Mouse (Mus musculus): ENCODE measurements around the gene Twist1. TPM values are rescaled to one million over a fixed set of nuclear protein-coding genes. Genes with fewer than 3 reads are reported as not detected.

Gene Twist1
- total and polyA plus RNA-seq, 3 experiments = not detected

DNA sequence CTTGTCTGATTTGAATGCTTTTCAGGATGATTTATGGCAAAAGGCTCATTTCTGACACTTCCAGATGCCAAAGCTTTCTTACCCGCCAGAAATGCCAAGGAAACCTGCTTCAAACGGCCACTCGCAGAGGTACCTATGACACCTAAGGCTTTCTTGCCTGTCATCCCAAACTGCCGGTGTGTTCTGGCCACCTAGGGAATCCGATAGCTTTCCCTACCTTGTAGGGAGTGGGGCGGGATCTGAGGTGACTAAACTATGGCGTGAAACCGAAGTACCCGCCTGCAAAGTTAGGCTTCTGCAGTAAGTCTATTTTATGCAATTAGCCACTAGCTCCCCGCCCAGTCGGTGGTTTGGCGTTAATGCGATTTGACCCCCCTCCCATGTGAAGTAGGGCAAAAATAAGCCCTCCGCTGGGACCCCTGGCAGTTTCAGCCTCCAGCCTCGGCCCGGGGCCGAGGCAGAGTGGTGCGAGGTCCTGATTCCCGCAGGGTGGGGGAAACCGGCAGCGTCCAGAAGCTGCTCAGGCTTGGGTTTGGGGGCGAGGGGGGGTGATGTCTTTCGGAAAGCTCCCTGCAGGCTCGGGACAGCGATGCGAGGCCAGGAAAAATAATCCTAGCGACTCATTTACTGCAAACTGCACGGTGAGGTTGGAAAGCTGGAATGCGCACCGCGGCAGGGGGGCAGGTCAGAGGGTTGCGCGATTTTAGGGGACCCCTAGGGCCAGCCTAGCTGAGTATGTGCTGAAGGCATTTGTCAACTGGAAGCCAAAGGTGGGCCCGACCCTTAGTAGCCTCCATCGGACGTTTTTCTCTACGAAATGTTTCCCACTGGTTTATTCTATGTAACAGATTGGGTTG is 10.8 kb downstream of the Twist1 start:
- no peak overlapping the region for H3K27ac ChIP-seq (ENCODE audit: insufficient read depth, low read depth)
- no peaks in the 10 kb centered on the region for H3K36me3 ChIP-seq (replicated peaks in 1 of 2; ENCODE audit: control insufficient read depth in 1 of 2, insufficient read depth in 1 of 2, low read length in 1 of 2)
- H3K4me2 ChIP-seq (ENCODE audit: insufficient read depth, low read depth, poor library complexity, severe bottlenecking) = no peak overlapping the region
- H3K27me3 ChIP-seq (replicated peaks) = no peaks in the 10 kb centered on the region
- in situ Hi-C loops (cut with MboI; ENCODE audit: low pct_ligation_motif_present, low pct_unique_long_range_greater_than_20kb, low sequenced_read_pairs) = no loop called here
- dilution Hi-C loops (cut with MboI; ENCODE audit: extremely low pct_ligation_motif_present, extremely low pct_unique_long_range_greater_than_20kb, low sequenced_read_pairs) = no loop called here
- no peaks in the 10 kb centered on the region for H3K79me2 ChIP-seq (replicated peaks; ENCODE audit: control insufficient read depth, extremely low read depth, insufficient read depth, poor library complexity, severe bottlenecking)
- no peak for DNase-seq (ENCODE audit: extremely low read depth)
- no peak overlapping the region for H3K9ac ChIP-seq (ENCODE audit: insufficient read depth, low read depth)
- no peak overlapping the region for H3K4me3 ChIP-seq (replicated peaks in 1 of 3; ENCODE audit: low read depth in 2 of 3, low read length in 2 of 3, poor library complexity in 1 of 3)
- H3K9me3 ChIP-seq (replicated peaks; ENCODE audit: low read length) = no peaks in the 10 kb centered on the region
- TF ChIP-seq MEF2A (IDR thresholded peaks at IDR 0.05; ENCODE audit: borderline replicate concordance, low read depth, low read length) (no peak), MYC (IDR thresholded peaks at IDR 0.05; ENCODE audit: low read depth, low read length) (no peak), ELF1 (IDR thresholded peaks at IDR 0.05; ENCODE audit: low read depth, low read length) (no peak), RCOR1 (conservative IDR thresholded peaks at IDR 0.05; ENCODE audit: low read depth, low read length) (no peak), NELFE (IDR thresholded peaks at IDR 0.05; ENCODE audit: low read depth, low read length) (no peak), ZMIZ1 (IDR thresholded peaks at IDR 0.05; ENCODE audit: low read depth, low read length) (no peak), CHD1 (IDR thresholded peaks at IDR 0.05; ENCODE audit: low read depth, low read length) (no peak), GABPA (IDR thresholded peaks at IDR 0.05; ENCODE audit: insufficient replicate concordance, low read depth, low read length) (no peak), HCFC1 (IDR thresholded peaks at IDR 0.05; ENCODE audit: low read depth, low read length) (no peak), JUND (conservative IDR thresholded peaks at IDR 0.05; ENCODE audit: low read depth, low read length) (no peak), SMC3 (IDR thresholded peaks at IDR 0.05; ENCODE audit: low read depth, low read length) (no peak), SIN3A (IDR thresholded peaks at IDR 0.05; ENCODE audit: low read length) (no peak), TCF12 (IDR thresholded peaks at IDR 0.05; ENCODE audit: low read depth, low read length) (no peak), TBP (conservative IDR thresholded peaks at IDR 0.05; ENCODE audit: low read depth, low read length) (no peak)
- H3K4me1 ChIP-seq (ENCODE audit: control insufficient read depth in 1 of 2, insufficient read depth in 2 of 2) = no peaks in the 10 kb centered on the region

DNA sequence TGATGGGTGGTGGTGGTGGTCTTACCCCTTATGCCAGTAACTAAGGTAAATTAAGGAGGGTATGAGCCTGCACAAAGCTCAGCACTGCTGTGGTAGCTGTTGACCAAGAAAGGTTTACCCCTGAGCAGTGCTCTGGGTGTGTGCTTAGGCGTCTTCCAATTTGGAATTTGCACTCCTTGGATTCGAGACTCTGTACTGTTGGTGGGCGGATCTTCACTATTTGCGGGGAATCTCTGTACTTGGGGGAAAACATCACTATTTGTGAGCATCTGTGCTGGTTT is 11.4 kb downstream of the Twist1 start:
- Histone ChIP-seq H3K79me2 (replicated peaks; ENCODE audit: control insufficient read depth, extremely low read depth, insufficient read depth, poor library complexity, severe bottlenecking) (no peaks in the 10 kb centered on the region), H3K4me1 (ENCODE audit: control insufficient read depth in 1 of 2, insufficient read depth in 2 of 2) (no peaks in the 10 kb centered on the region), H3K36me3 (replicated peaks in 1 of 2; ENCODE audit: control insufficient read depth in 1 of 2, insufficient read depth in 1 of 2, low read length in 1 of 2) (no peaks in the 10 kb centered on the region), H3K27ac (ENCODE audit: insufficient read depth, low read depth) (no peak overlapping the region), H3K9me3 (replicated peaks; ENCODE audit: low read length) (no peaks in the 10 kb centered on the region), H3K27me3 (replicated peaks) (no peaks in the 10 kb centered on the region), H3K4me2 (ENCODE audit: insufficient read depth, low read depth, poor library complexity, severe bottlenecking) (no peak overlapping the region), H3K4me3 (replicated peaks in 1 of 3; ENCODE audit: low read depth in 2 of 3, low read length in 2 of 3, poor library complexity in 1 of 3) (no peak overlapping the region), H3K9ac (ENCODE audit: insufficient read depth, low read depth) (no peak overlapping the region)
- DNase-seq (ENCODE audit: extremely low read depth) = no peak
- in situ Hi-C loops (cut with MboI; ENCODE audit: low pct_ligation_motif_present, low pct_unique_long_range_greater_than_20kb, low sequenced_read_pairs) (no loop called here), dilution Hi-C loops (cut with MboI; ENCODE audit: extremely low pct_ligation_motif_present, extremely low pct_unique_long_range_greater_than_20kb, low sequenced_read_pairs) (no loop called here)
- TF ChIP-seq ZKSCAN1 (IDR thresholded peaks at IDR 0.05; ENCODE audit: borderline replicate concordance, low read depth, low read length) (no peak), ZC3H11A (IDR thresholded peaks at IDR 0.05; ENCODE audit: low read depth, low read length) (no peak), MYC (IDR thresholded peaks at IDR 0.05; ENCODE audit: low read depth, low read length) (no peak), RCOR1 (conservative IDR thresholded peaks at IDR 0.05; ENCODE audit: low read depth, low read length) (no peak), ZMIZ1 (IDR thresholded peaks at IDR 0.05; ENCODE audit: low read depth, low read length) (no peak), E2F4 (IDR thresholded peaks at IDR 0.05; ENCODE audit: insufficient replicate concordance, low read depth, low read length) (no peak), SIN3A (IDR thresholded peaks at IDR 0.05; ENCODE audit: low read length) (no peak), ETS1 (conservative IDR thresholded peaks at IDR 0.05; ENCODE audit: low read depth, low read length) (no peak), USF1 (IDR thresholded peaks at IDR 0.05; ENCODE audit: low read depth, low read length) (no peak), MEF2A (IDR thresholded peaks at IDR 0.05; ENCODE audit: borderline replicate concordance, low read depth, low read length) (no peak)

All from CH12.LX (cell line).